ENCODE assay signal across 7 mouse cellular contexts in the genomic region with DNA sequence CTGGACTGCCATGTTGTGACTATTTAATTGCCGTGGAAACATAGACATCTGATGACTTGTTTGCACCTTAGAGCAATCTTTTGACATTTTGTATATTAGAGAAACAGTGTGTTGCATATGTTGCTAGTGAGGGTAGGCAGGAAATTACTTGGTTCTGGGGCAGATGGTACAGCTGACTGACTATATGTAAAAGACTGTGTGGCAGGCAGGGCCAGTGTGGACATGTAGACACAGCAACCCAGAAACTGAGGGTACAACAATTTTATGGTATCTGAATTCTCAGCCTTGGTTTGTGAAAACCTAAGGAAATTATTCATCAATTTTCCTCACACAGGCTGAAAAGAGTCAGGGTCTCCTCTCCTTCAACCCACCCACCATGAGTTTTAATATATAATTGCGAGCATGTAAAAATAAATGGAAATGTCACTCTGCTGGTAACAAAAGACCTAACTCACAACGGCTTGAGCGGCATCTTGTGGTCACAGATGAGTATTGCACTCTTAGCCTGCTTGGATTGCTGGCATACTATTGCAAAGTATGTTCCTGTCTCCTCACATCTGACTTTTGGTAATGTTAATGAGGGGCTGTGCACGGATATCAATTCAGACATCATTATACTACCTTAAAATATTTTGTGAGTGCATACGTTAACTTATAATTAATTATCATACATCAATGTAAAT.
DNase-seq lines count a peak whose midpoint lies in the region; ATAC-seq lines count a peak whose summit lies in the region.

No protein-coding gene starts in this region.

- DNase-seq in ES-CJ7 (ENCODE audit: low read depth, low spot score) (peak; percentile 40), ZHBTc4 (ENCODE audit: low read depth, low spot score) (peak; percentile 55)
- DNase-seq in gastrocnemius, postnatal 4 days (ENCODE audit: low spot score in 2 of 2): peak; percentile 17 to 49
- DNase-seq in layer of hippocampus, adult 8-10 months (ENCODE audit: low spot score in 2 of 2): peak; percentile 28 to 71
- peak; percentile 23 to 47 for DNase-seq in lung, postnatal 4 days
- DNase-seq in right cerebral cortex, postnatal 25 days: peak; percentile 51

- peak; percentile 79; the same call in 1 of the 2 replicates for ATAC-seq in common myeloid progenitor, adult 5-6 weeks (replicated peaks; ENCODE audit: low read depth, poor library complexity, severe bottlenecking)

Comparison
In these comparisons a context has a peak if more than half of its experiments do, and no peak if none do; other contexts are left out.
1. Peak in every context shown above with its lines: DNase-seq and ATAC-seq.